ENCODE assay signal across 15 mouse cellular contexts in genomic region chr12:13563646-13564289, GRCm38 (mm10).
"Had no signal": no experiment of that assay in that cellular context is flagged by ENCODE, and none has a peak within 500 bp of the region (broad histone marks: within the 10 kb centered on the region; RNA-seq: fewer than 3 reads in every experiment).

No protein-coding gene starts in this region.

- H3K27ac ChIP-seq: kidney, postnatal 0 days; limb, embryonic 15.5 days; liver, embryonic 12.5 days; lung, embryonic 15.5 days; midbrain, embryonic 10.5 days; neural tube, embryonic 13.5 days had no signal

- H3K36me3 ChIP-seq: lung, embryonic 15.5 days; midbrain, embryonic 10.5 days had no signal

- H3K4me3 ChIP-seq: limb, embryonic 15.5 days; liver, embryonic 12.5 days; lung, embryonic 15.5 days; midbrain, embryonic 10.5 days; neural tube, embryonic 13.5 days had no signal

- H3K4me2 ChIP-seq: limb, embryonic 15.5 days; liver, embryonic 12.5 days; lung, embryonic 15.5 days; neural tube, embryonic 13.5 days had no signal

- H3K27me3 ChIP-seq: limb, embryonic 15.5 days; liver, embryonic 12.5 days; lung, embryonic 15.5 days; neural tube, embryonic 13.5 days had no signal

- H3K9me3 ChIP-seq: limb, embryonic 15.5 days; liver, embryonic 12.5 days; lung, embryonic 15.5 days; midbrain, embryonic 10.5 days; neural tube, embryonic 13.5 days had no signal

- ATAC-seq: intestine, postnatal 0 days; liver, embryonic 12.5 days; midbrain, embryonic 16.5 days had no signal

- H3K9ac ChIP-seq: limb, embryonic 15.5 days; liver, embryonic 12.5 days; lung, embryonic 15.5 days; neural tube, embryonic 13.5 days had no signal

- DNase-seq: kidney, adult 8-10 months; kidney, postnatal 36 days; layer of hippocampus, adult 9-11 months; left cerebral cortex, postnatal 4 days; spleen, adult 18-20 months; thymus, adult 18-20 months; thymus, postnatal 36 days had no signal

- H3K4me1 ChIP-seq: limb, embryonic 15.5 days; liver, embryonic 12.5 days; lung, embryonic 15.5 days; midbrain, embryonic 10.5 days; neural tube, embryonic 13.5 days had no signal
